Mouse (Mus musculus) G1E-ER4 (cell line): Measurements from ENCODE around the gene B9d2. TPM values are rescaled to one million over a fixed set of nuclear protein-coding genes. Genes with fewer than 3 reads are reported as not detected.
A peak's percentile ranks its signal among the peaks of the same experiment; 100 is the strongest.

Source experiments
- GATA1 ChIP-seq: IDR thresholded peaks from one replicate; pipeline ENCODE4 v1.8.0; 2012; ENCODE audit warnings: low read length, inconsistent platforms
- polyA plus RNA-seq: library from polyadenylated mRNA; stranded (reverse); fragments of >175 nt; gene quantifications from 2 replicates; pipeline ENCODE4 v1.2.3, GENCODE M21; 2012

Gene B9d2
- 125 and 142 TPM in 2 replicates for polyA plus RNA-seq

DNA sequence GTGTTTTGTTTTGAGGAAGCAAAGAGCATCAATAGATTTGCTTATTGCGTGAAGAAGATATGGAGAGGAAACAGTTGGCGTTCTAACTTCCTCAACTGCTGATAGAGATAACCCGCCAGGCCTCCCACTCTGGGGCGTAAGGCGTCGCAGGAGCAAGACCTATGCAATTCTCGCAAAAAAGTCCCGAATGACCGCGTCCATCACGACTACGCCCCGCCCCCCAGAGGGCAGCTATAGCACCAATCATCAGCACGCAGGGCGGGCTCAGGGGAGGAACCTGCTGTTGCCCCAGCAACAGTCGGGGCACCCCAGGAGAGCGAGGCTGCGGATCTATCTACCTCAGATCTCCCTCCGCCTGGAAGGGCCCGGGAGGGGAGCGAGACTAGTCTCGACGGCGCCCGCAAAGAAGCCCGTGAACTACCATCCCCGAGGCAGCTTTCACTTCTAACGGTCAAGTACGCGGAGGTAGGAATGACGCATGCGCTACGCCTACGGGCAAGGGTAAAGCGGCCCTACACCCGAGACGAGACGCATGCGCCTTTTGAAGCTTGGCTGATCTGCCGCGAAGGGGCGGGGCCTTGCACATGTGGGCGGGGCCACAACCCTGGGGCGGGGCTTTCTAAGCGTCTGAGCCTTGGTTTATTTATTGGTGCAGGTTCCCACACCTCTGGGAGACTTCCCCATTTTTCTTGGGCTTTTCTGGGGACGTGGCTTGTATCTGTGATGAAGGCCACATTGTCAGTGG is at the start of gene B9d2:
TSS of gene B9d2 (plus strand) at position 267 of the 745 bp plus-strand sequence.
- TF ChIP-seq GATA1 = peak; percentile 71

DNA sequence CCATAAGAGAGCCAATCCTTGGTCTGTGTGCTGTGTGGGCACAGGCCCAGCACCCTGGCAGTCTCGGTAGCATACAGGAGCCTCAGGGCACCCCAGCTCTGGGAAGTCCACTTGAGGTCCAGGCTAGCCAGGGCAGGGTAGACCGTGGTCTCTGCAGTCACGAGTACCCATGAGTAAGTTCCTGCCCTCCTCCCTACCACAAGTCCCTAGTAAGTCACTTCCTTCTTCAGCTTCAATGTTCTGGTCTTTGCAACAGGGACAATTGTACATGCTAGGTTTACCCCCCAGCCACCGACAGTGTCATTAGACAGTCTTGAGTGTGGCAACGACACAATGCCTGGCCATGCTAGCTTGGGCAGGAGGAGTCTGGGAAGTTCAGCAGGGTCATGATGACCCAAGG is 47.9 kb upstream of the B9d2 start:
- TF ChIP-seq GATA1 = no peak

DNA sequence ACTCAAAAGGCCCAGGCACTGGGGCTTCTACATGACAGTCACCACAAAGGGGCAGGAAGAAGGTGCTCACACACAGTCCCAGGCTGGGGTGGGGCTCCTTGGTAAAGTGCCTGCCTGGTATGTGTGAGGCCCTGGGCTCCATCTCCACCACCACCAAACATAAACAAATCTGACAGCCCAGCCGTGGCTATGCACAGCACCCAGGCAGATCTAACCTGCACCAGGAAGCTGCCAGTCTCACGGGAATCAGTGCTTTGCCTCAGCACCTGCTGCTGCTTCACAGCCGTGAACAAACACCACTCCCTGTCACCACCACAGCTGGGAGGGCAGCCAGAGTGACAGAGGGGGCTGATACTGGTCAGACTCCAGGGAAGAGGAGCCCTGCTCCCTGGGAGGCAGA is 44.2 kb upstream of the B9d2 start:
- TF ChIP-seq GATA1 = no peak

DNA sequence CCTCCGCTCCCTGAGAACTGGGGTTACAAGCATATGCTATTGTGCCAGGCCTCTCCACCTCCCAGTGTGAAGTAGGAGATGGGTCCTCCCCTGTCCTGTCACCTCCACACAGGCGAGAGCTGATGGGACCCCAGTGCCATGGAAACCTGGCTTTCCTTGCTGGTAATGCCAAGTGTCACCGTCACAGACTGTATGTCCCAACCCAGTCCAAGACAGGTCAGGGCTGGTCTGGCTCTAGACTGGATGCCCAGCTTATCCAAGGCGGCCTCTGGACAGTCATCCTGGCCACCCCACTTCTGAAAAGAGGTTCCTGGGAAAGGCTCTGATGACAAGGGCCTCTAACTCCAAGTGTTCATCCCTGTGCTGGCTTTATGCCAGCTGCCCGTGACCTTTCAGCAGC is 43.5 kb upstream of the B9d2 start:
- TF ChIP-seq GATA1 = no peak

DNA sequence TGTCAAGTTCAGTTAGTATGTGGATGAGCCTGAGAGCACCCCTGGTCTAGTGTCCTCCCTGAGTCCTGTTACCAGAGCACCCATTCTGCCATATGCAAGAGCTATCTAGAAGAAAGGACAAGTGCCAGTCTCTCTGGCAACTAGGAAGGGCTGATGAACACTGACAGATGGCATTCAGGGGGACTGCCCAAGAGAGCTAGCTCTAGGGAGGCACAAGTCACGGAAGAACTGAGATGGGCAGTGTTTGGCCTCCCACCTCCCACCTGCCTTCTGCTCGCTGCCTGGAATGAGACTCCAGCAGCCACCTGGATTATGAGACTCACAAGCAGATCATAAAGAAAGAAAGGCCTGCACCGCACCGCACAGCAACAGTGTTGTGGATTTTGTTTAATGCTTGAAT is 40.8 kb upstream of the B9d2 start:
- TF ChIP-seq GATA1 = no peak

DNA sequence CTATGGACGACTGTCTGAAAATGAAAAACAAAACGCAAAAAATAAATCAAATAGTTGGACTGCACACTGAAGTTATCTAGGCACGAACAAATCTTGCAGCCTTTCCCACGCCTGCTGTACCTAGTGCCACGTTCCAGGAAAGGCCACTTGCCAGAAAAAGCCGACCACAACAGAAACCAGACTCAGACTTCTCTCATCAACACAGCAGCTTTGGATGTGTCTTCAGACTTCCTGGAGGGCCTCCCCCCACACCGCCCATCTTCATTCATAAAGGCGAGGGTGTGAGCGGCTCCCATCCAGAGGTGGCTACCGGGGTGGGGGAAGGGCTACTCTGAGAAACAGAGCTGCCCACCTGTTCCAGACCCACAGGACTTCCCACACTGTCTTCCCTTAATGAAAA is 36.4 kb upstream of the B9d2 start:
- no peak for TF ChIP-seq GATA1

DNA sequence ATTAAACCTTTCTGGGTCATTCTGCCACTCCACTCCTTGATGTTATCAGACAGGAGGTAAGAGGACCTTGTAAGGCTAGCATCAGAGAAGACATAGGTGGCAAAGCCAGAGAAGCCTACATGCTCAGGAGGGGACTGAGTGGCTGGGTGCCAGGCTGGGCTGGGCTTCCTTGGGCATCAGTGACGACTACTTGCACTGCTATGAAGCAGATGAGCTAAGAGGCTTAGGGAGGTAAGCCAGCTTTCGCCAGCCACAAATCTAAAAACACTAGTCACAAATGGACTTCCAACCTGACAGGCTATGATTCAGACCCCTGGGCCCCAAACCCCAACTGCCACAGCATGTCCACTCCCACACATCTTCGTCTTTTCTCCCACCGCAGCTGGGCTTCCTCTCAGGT is 35.9 kb upstream of the B9d2 start:
- no peak for TF ChIP-seq GATA1

DNA sequence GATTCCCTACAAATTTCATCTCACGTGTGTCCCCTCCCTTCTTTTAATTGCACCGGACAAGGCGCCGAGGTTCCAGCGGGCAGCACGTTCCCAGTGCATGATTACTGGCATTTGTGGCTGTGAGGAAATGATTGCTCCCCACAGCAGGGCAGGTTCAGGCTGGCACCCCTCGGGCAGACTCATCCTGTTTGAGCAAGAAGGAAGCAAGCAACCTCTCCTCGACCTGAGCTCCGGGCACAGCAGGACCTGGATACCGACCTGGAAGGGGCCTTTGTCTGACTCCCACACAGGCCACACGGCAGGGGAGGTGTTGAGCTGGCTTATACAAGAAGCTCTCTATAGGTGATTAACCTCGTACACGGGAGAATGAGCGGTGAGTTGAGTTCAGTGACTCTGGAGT is 35.5 kb upstream of the B9d2 start:
- TF ChIP-seq GATA1 = no peak

DNA sequence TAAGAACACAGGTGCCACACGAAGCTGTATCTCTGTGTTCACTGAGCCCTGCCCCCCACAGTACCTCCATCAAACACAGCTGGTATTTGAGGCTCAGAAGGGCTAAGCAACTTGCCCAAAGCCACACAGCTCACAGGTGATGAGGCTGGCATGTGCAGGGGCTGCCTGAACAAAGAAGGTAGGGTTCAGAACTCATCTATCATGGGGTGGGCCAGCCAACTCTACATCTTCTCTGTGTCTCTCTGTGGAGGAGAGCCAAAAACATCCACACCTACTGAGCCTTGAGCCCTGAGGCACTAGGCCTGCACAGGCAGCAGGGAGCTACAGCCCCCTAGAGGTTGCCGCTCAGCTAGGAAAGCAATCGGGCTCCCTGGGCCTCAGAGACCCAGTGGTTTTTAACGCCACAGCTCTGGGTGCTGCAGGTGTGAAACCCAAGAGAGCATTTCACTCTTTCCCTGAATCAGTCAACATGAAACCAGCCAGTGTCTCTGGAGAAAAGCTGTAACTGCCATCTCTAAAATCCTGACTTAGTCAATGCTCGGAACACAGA is 32.9 kb upstream of the B9d2 start:
- TF ChIP-seq GATA1 = no peak

DNA sequence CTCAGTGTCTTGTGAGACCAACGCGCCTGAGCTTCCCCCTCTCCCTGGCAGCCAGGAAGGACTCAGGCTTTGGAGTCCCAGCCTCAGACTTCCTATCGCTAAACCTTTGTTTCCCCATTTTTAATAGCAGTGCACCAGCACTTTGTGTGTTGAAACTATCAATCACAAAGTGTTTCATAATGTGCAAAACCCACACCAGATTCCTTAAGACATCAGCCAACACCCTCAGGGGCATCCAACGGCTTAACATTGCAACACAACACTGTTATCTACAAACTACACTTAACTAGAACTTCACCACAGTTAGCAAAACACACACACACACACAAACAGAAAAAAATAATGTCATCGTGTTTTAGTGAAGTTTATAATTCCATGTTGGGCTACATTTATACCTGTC is 30.7 kb upstream of the B9d2 start:
- TF ChIP-seq GATA1 = no peak

DNA sequence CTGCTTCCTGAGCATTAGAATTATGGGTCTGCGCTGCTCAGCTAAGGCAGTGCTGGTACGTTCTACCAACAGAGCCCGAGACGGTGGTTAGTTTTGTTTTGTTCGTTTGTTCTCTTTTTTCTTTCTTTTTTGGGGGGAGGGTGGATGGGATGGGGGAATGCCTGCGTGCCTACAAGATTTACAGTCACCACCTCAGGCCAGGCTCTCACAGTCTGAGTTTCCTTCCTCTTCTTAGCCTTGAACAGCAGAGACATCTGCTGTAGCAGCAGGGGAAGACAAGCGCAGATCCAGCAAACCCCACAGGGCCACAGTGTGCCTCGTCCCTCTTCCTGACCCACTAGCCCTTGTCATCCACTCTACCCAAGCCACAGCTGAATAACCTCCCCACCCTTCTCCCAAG is 29.3 kb upstream of the B9d2 start:
- TF ChIP-seq GATA1 = no peak

DNA sequence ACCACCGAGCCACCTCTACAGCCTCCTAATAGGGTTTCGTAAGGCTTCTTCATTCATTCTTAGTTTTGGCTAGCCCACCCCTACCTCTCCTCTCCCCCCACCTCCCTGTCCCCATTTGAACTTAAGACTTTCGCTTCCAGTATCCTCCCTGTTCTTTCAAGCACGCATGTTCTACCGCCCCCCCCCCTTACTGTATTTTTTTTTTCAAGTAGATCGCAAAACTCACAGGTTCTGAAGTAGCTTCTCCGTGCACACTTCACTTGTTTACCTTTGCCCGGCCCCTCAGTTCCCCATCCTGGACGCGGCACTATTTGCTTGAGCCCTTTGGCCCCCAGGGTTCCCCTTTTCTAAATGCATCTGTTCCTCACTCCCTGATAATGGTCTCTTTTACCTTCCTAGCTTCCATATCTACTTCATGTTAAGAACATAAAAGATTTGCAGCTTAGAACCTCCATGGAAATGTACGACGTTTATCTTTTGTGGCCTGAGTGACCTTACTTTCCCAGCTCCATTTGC is 28.3 kb upstream of the B9d2 start:
- TF ChIP-seq GATA1 = no peak

DNA sequence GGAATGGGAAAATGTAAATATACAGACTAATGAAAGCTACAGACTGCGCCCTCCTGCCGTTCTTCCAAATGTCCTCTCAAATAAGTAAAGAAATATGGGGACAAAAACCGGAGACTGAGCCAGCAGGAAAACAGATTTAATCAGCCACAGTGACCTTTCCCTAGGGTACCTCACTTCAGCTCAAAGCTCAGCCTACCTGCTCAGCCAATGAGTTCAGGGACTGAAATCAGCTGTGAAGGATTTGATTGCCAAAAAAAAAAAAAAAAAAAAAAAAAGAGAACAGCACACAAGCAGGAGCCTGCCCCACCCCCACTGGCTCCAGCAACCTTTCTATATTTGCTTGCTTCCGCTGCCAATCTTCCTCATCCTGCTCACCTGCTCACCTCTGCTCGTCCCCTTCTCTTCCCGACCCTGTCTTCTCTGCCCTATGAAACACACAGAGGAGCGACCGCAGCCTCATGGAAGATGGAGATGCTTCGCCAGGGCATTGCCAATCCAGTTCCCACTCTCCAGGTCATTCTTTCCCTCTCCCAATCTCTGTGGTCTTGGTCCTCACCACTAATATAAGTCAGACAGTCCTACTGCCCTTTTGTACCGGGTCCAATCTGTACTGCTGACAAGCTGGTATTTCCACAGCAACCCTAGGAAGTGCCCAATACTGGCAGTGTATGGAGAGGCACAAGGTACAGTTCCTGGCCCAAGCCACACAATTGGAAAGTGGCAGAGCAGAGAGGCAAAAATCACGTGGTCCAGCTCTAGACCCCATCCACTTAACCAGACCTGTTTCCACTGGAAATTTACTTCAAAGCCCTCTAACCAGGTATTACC is 24.8 kb upstream of the B9d2 start:
- TF ChIP-seq GATA1 = no peak

DNA sequence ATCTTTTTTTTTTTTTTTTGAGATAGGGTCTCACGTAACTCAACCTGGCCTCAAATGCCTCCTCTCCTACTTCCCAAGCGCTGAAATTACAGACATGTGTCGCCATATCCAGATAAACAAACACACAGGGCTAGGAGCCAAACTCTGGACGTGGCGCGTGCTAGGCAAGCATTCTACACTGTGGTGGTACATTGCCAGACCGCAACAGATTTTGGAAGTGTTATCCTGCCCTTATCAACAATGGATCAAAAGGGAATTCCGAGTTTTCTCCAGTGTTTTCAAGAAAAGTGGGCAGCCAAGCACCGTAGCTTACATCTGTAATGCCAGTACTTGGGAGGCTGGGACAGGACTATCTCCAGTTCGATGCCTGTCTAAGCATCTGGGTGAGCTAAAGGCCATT is 22.8 kb upstream of the B9d2 start:
- no peak for TF ChIP-seq GATA1

DNA sequence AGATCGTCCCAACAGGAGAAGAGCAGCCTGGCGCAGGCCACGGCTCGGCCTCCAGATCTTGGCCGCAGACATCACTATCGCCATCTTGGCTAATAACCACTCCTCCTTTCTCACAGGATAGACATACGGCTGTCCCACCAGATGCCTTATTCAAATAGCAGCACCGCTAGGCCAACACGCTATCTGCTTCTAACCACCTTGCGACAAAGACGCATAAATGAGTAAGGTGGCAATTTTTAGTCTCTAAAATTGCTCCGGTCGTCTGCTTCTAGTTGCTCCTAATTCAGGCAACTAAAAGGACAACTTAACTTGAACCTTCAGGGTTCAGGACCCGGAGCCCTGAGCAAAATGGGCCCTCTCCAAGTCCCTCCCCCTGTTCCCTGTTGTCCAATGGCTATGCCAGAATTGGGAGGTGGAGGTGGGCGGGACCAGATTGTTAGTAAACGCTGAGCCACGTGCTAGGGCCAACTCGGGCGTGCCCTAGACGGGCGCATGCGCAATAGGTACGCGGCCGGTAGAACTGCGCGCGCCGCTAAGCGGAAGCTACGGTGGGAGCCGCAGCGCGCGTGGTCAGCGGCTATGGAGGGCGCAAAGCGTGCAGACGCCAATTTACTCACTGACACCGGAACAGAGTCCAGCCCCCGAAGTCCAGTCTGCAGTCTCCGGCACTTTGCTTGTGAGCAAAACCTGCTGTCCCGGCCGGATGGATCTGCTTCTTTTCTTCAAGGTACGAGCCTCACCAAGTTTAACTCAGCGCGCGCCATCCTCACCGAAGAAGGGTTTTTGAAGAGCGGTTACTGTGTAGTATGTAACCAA is 21.7 kb upstream of the B9d2 start, which contains the start of the genes Bckdha and Exosc5:
TSS of gene Bckdha (minus strand) at position 325 of the 816 bp plus-strand sequence.
TSS of gene Exosc5 (plus strand) at position 508 of the 816 bp plus-strand sequence.
- TF ChIP-seq GATA1 = no peak
